Mouse (Mus musculus): ENCODE data around the gene Ptprn2.

- no peak for TF ChIP-seq POLR2A (IDR thresholded peaks at IDR 0.05; ENCODE audit: insufficient read length, low read depth)
- TF ChIP-seq MAX (IDR thresholded peaks at IDR 0.05; ENCODE audit: low read depth): no peak
Observed at GRCm38 (mm10) chr12:117213531-117213930, 728.0 kb downstream of the Ptprn2 start.
